Mouse (Mus musculus): ENCODE data around the gene Gemin6. TPM values are rescaled to one million over a fixed set of nuclear protein-coding genes. Genes with fewer than 3 reads are reported as not detected.

Gemin6 gene
- 8.1 TPM for polyA plus RNA-seq (2014; fragmentation: Illumina TruSeq; extraction: RNeasy Lipid Tissue Mini Kit (QIAGEN cat#74804); ENCODE audit: low read depth, low replicate concordance)

GRCm38 (mm10) chr17:80224326-80225116 lies at the start of gene Gemin6:
Gemin6 (plus strand) TSS chr17:80224441.

GRCm38 (mm10) chr17:80206671-80207581 lies 17.3 kb upstream of the Gemin6 start, which contains the start of the genes Srsf7 and Ttc39d:
Srsf7 (minus strand) TSS chr17:80207307.
Ttc39d (plus strand) TSS chr17:80207460.

Other genes starting within 250 kb of the Gemin6 start
- gene Hnrnpll, start 162.1 kb upstream of the Gemin6 start, polyA plus RNA-seq (2014; fragmentation: Illumina TruSeq; extraction: RNeasy Lipid Tissue Mini Kit (QIAGEN cat#74804); ENCODE audit: low read depth, low replicate concordance), result 20.2 TPM
- 28.0 TPM for gene Galm, start 97.0 kb upstream of the Gemin6 start, polyA plus RNA-seq (2014; fragmentation: Illumina TruSeq; extraction: RNeasy Lipid Tissue Mini Kit (QIAGEN cat#74804); ENCODE audit: low read depth, low replicate concordance)
- 73.3 TPM for gene Srsf7, start 17.1 kb upstream of the Gemin6 start, polyA plus RNA-seq (2014; fragmentation: Illumina TruSeq; extraction: RNeasy Lipid Tissue Mini Kit (QIAGEN cat#74804); ENCODE audit: low read depth, low replicate concordance)
- 0.18 TPM for gene Ttc39d, start 17.0 kb upstream of the Gemin6 start, polyA plus RNA-seq (2014; fragmentation: Illumina TruSeq; extraction: RNeasy Lipid Tissue Mini Kit (QIAGEN cat#74804); ENCODE audit: low read depth, low replicate concordance)
- 18.8 TPM for gene Morn2, start 65.8 kb downstream of the Gemin6 start, polyA plus RNA-seq (2014; fragmentation: Illumina TruSeq; extraction: RNeasy Lipid Tissue Mini Kit (QIAGEN cat#74804); ENCODE audit: low read depth, low replicate concordance)
- 7.0 TPM for gene Dhx57, start 66.0 kb downstream of the Gemin6 start, polyA plus RNA-seq (2014; fragmentation: Illumina TruSeq; extraction: RNeasy Lipid Tissue Mini Kit (QIAGEN cat#74804); ENCODE audit: low read depth, low replicate concordance)
- gene Arhgef33, start 83.0 kb downstream of the Gemin6 start, polyA plus RNA-seq (2014; fragmentation: Illumina TruSeq; extraction: RNeasy Lipid Tissue Mini Kit (QIAGEN cat#74804); ENCODE audit: low read depth, low replicate concordance), result not detected
- gene Gm10190, start 149.1 kb downstream of the Gemin6 start, polyA plus RNA-seq (2014; fragmentation: Illumina TruSeq; extraction: RNeasy Lipid Tissue Mini Kit (QIAGEN cat#74804); ENCODE audit: low read depth, low replicate concordance), result not detected

Data from heart, adult 10 weeks (tissue).